Mouse (Mus musculus) G1E (cell line): ENCODE data around the gene Xcl1. TPM values are rescaled to one million over a fixed set of nuclear protein-coding genes. Genes with fewer than 3 reads are reported as not detected.

Experiments used
- ATAC-seq: 2 replicates; pipeline ENCODE4 v1.8.0; 2016; ENCODE audit warnings: mild to moderate bottlenecking; ENCODE audit not compliant: insufficient number of reproducible peaks, poor library complexity, low FRiP score, severe bottlenecking; ENCODE audit errors: extremely low read depth
- DNase-seq: peaks from one replicate; pipeline ENCODE4 v3.0.0; 2012; ENCODE audit warnings: low spot score
- H3K27me3 ChIP-seq: 2 replicates; pipeline ENCODE4 v1.6.1; 2012; ENCODE audit warnings: mild to moderate bottlenecking, low read length, inconsistent platforms; ENCODE audit not compliant: insufficient read depth
- H3K36me3 ChIP-seq: replicated peaks from 2 replicates; pipeline ENCODE3; 2012; ENCODE audit warnings: mild to moderate bottlenecking, inconsistent platforms
- H3K4me1 ChIP-seq: 2 replicates; pipeline ENCODE4 v1.6.1; 2012; ENCODE audit warnings: low read depth, low read length, inconsistent platforms, mixed read lengths; ENCODE audit not compliant: insufficient read depth
- H3K4me3 ChIP-seq: 2 replicates; pipeline ENCODE4 v1.5.1; 2012; ENCODE audit warnings: low read depth, mild to moderate bottlenecking, inconsistent platforms, low read length, moderate library complexity, mixed read lengths
- H3K9me3 ChIP-seq: replicated peaks from 2 replicates; pipeline ENCODE4 v1.6.1; 2012; ENCODE audit warnings: inconsistent platforms
- CTCF ChIP-seq: IDR thresholded peaks from 2 replicates; pipeline ENCODE4 v1.5.1; 2012; ENCODE audit warnings: low read depth, low read length, inconsistent platforms, mixed read lengths
- GATA1 ChIP-seq: IDR thresholded peaks from 2 replicates; pipeline ENCODE4 v1.6.1; 2012; ENCODE audit warnings: borderline replicate concordance, low read length, inconsistent platforms, mixed read lengths
- GATA2 ChIP-seq: IDR thresholded peaks from 2 replicates; pipeline ENCODE4 v1.6.1; 2012; ENCODE audit warnings: low read depth, low read length, inconsistent platforms, borderline replicate concordance
- POLR2AphosphoS5 ChIP-seq: IDR thresholded peaks from 2 replicates; pipeline ENCODE4 v1.6.1; 2012; ENCODE audit warnings: low read depth, low read length, inconsistent platforms; ENCODE audit not compliant: insufficient replicate concordance
- TAL1 ChIP-seq: conservative IDR thresholded peaks from 2 replicates; pipeline ENCODE4 v1.6.1; 2012; ENCODE audit warnings: low read depth, low read length, inconsistent platforms, mixed read lengths
- polyA plus RNA-seq: library from polyadenylated mRNA; stranded (reverse); fragments of >175 nt; gene quantifications from 2 replicates; pipeline ENCODE4 v1.2.3, GENCODE M21; 2012
- total RNA-seq, 2 experiments: library from RNA; stranded (forward) in 1 of 2; stranded (reverse) in 1 of 2; fragments of 200-1000 nt in 1 of 2; fragments of >200 nt in 1 of 2; fragmentation: Nextera tagmentation in 1 of 2; gene quantifications; 2 replicates each; pipeline ENCODE4 v1.2.3; 2014 to 2017

The Xcl1 gene
- total and polyA plus RNA-seq, 3 experiments, result not detected

DNA sequence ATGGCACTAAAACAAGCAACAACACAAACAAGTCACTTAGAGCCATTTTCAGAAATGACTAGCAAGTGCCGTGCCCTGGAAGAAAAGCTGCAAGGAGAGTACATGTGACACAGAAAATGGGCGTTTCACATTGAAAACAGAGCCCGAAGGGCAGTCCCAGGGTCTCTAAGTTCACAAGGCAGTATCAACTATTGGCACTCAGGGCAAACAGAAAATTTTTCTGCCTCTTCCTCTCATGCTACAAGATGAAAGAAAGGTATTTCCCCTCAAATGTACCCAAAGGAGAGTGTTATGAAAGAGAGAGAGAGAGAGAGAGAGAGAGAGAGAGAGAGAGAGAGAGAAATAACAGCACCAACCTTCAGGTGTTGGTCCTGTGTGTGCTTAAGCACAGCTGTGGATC lies 53.4 kb downstream of the Xcl1 start:
- no peaks in the 10 kb centered on the region for H3K36me3 ChIP-seq
- H3K27me3 ChIP-seq, result no peaks in the 10 kb centered on the region
- no peaks in the 10 kb centered on the region for H3K4me1 ChIP-seq
- ATAC-seq (no peak), DNase-seq (no peak)
- H3K4me3 ChIP-seq, result no peak overlapping the region
- TF ChIP-seq GATA1, result no peak
- TF ChIP-seq CTCF, result no peak
- no peak for TF ChIP-seq GATA2
- no peak for TF ChIP-seq TAL1
- no peak for TF ChIP-seq POLR2AphosphoS5
- peaks cover 12% of the 10 kb centered on the region for H3K9me3 ChIP-seq

Other genes starting within 250 kb of the Xcl1 start
- not detected in 2 replicates for gene Dpt, start 138.9 kb downstream of the Xcl1 start, total RNA-seq (2014; fragmentation: Nextera tagmentation)
- not detected in 2 replicates for gene Dpt, start 138.9 kb downstream of the Xcl1 start, total RNA-seq (2017)
- not detected in 2 replicates for gene Dpt, start 138.9 kb downstream of the Xcl1 start, polyA plus RNA-seq
- not detected in 2 replicates for gene Tbx19, start 225.2 kb upstream of the Xcl1 start, total RNA-seq (2014; fragmentation: Nextera tagmentation)
- 0.52 TPM in 1 of 2 replicates, not detected in the other for gene Tbx19, start 225.2 kb upstream of the Xcl1 start, total RNA-seq (2017)
- not detected in 2 replicates for gene Tbx19, start 225.2 kb upstream of the Xcl1 start, polyA plus RNA-seq